Mouse (Mus musculus): ENCODE measurements around the gene She. TPM values are rescaled to one million over a fixed set of nuclear protein-coding genes. Genes with fewer than 3 reads are reported as not detected.
A peak's percentile ranks its signal among the peaks of the same experiment; 100 is the strongest.
"Not testable (repeated sequence)": the region's sequence is repeated elsewhere in the genome, so short reads cannot be mapped to it uniquely, and the experiment has no call there.

The She gene
- total RNA-seq, 1 experiment from 2014 or later = 11.7 TPM

GRCm38 (mm10) chr3:89863276-89863675, 32.1 kb downstream of the She start:
- not testable (repeated sequence) for DNase-seq

- peak; percentile 42 for DNase-seq
Measured at GRCm38 (mm10) chr3:89863716-89864509, 32.7 kb downstream of the She start.

DNA sequence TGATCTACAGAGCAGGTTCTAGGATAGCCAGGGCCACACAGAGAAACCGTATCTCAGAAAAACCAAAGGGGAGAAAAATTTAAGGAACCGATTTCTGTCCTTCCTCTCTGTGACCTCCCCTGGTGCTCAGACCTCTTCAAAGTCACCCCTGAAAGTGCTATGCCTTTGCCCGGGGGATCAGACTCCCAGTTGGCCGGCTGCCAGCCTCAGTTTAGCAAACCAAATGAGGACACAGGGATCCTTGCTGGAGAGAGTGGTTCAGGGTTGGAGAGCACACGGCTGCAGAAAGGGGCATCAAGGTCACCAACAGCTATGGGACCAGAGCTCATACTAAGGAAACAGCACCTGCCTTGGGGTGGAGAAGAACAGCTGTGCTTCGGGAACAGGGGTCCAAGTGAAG, 33.9 kb downstream of the She start:
- no peak for DNase-seq

DNA sequence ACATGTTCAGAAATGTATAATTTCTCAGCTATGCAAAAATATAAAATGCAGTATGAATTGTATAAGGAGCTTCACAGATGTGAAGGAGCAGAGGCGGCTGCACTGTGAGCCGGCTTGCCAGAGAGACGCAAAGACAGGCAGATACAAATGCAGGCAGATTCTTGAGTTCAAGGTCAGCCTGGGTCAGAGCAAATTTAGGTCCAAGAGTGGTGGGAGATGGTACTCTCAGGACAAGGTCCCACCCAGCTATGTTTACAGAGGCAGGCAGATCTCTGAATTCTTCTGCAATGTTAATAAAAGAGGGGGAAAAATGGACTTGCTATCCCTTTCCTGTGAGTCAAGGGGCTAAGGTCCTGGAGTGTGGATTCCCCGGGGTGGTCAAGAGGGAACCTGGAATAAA, 34.6 kb downstream of the She start:
- no peak for DNase-seq

DNA sequence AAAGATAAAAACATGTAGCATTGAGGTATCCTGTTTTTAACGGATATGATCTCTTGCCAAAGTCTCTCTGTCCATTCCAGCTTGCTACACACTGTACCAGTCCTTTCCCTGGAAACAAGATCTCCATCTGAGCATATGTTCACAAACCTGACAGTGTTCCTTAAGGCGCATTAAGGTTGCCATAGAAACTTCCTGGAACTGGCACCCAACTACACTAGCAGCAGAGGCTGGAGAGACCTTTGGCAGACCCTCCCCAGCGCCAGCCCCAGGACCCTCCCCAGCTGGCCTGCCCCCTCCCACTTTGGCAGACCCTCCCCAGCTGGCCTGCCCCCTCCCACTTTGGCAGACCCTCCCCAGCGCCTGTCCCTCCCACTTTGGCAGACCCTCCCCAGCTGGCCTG, 36.5 kb downstream of the She start:
- DNase-seq = no peak

- DNase-seq = peak; percentile 58
Measured at GRCm38 (mm10) chr3:89868357-89868756, 37.2 kb downstream of the She start.

DNA sequence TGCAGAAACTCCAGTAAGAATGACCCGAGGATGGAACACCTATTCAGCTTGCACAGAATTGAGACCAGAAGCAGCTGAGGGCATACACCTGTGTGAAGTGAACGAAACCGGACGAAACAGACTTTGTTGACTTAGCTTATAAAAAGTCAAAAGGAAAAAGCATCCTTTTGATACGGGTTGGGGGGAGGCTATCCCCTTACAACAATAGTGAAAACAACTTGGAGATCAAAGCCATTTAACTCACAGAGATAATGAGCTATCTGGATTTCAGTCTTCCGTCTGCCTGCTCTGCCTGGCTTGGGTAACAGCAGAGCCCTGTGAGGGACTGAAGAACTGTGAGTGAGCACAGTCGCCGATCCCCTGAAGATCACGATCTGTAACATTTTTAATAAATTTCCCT, 37.8 kb downstream of the She start:
- no peak for DNase-seq

DNA sequence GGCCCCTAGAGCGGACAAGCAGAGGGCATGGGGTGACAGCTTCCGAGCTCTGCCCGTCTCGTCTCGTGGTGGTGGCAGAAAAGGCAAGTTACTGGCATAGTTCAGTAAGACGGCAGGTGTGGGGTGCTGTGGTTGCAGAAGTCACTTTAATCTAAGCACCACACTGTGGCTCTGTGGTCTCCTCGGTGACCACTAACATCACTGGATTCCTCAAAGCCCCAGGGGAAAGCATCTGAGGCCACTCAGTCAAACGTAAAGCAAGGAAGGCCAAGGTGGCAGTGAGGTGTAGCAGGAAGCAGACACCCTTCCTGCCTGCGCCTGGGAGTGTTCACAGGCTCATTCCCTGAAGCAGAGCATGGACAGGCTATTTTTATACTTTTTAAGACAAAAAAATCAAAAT, 38.4 kb downstream of the She start:
- DNase-seq = peak; percentile 17

DNA sequence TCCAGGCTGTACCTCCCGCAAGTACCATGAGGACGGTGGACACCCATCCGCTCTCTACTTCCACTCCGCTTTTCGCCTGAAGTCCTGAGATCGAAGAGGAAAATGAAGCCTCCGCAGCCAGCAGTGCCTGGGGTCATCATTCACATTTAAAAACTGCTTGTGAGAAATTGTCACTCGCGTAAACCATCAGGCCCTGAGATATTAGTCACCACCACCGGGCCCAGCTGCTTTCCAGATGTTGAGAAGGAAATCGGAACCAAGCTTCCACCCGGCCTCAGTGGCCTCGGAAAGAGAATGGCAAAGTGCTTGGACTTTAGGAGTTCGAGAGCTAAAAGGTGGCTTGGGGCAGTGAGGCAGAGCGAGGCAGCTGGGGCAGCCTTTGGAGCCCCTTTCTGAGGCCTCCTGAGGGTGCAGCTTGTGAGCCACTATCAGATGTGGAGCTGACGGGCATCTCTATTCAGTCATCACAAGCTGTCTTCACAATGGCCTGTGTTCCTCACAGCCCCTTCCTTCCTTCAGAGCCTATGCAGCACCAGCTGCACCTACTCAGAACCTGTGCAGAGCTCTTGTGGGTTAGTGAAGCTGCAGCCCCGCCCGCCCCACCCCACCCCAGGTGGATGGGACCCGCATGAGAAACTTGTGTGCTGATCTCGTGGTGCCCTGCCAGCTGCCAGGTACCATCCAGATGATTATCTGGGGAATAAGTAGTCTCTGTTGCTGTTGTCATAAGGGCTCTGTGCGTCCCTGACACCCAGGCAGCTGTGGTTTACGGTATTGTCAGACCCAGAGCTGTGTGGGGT, 39.5 kb downstream of the She start:
- DNase-seq = no peak

GRCm38 (mm10) chr3:89871339-89871914, 40.3 kb downstream of the She start:
- no peak for DNase-seq

DNA sequence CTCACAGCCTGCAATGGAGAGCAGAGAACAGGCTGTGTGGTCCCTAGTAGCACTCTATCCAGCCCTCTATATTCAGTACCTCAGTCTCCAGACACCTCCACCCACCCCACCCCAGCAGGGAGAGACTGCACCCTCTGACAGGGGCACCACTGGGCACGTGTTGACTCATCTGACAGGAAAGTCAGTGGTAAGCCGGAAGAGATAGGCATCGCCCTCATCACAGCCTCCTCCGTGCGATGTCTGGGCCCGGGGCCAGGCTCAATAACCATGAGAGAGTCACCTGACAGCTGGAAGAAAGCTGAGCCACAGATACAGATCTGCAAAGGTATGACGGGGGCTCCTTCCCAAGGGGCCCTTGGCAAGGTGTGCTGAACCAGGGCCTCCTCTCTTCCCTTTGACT, 41.0 kb downstream of the She start:
- DNase-seq = peak; percentile 48

DNA sequence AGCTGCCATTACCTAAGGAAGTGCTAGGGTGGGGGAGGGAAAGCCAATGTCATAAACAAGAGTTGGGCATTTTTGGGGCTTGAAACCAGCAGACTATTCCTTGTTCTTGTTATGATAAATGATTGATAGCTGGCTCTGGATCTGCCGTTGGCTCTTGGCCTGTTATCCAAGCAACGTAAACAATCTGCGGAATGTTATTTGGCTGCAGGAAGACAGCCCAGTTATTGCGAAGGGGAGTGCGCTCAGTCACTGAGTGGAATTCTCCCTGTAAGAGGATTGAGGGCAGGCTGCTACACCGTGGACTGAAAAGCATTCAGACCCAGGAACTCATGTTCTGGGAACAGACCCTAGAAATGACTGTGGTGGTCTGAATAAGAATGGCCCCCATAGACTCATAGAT, 41.5 kb downstream of the She start:
- no peak for DNase-seq

- no peak for DNase-seq
Measured at GRCm38 (mm10) chr3:89874076-89874475, 42.9 kb downstream of the She start.

DNA sequence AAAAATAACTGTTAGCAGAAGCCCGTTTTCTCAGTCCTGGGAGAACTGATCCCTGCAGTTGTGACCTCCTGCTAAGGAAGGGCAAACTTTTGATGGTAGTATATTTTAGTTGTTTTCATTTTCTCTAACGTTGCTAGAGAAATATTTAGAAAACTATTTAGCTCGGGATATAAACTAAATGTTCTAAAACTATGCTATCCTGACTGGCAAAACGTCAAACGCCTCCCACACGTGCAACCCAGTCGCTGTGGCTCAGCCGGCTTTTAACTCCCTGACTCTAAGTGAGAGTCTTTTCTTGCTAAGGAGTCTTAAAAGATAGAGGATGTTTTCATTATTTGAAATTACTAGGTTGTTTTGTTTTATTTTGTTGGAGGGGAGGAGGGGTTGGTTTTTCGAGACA, 43.9 kb downstream of the She start:
- DNase-seq = no peak

DNA sequence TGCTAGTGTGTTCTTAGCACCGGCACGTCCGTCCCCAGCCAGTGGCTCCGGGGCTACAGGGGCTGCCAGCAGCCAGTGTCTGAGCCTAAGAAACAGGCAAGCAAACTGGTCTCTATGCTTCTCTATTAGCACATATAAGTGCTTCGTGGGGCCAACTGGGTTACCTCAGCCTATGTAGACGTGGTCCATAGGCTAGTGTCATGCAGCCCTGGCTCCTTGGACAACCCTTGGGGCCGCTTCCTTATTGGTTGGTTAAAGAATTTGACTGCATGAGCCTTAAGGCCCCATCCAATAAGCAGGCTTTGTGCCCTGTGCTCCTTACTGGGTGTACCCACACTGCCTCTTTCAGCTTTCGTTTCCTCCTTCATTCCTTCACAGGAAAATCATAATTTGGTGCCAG, 44.6 kb downstream of the She start:
- DNase-seq = no peak

DNA sequence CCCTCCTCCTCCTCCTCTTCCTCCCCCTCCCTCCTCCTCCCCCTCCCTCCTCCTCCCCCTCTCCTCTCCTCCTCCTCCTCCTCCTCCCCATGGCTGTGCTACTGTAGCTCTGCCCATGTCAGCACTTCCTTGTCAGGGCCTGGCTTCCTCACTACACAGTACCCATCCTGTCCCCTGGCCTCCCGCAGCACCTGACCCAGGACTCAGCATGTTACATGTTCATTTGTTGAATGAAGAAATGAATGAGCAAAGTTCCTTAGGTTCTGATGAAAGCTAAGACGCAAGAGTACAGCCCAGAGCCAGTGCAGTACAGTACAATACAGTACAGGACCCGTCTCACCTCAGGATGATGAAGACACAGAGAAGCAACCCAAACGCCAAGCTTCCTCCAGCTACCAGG, 45.3 kb downstream of the She start:
- no peak for DNase-seq

DNA sequence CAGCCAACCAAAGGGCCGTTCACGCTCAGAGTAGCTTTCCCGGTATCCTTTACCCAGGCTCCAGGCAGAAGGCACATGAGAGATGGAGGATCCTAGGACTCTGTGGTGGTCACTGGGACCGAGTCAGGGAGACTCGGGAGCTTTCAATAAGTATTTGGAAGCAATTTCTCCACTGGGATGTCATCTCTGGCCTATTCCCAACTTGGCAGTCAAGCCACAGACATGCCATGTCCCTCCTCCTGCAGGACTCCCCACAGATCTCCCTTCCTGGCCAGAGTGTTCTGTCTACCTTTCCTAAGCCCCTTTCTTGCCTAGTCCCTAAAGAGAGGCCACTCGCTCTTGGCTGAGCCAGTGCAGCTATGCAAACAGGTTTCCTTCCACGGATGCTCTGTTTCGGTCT, 46.0 kb downstream of the She start:
- no peak for DNase-seq

DNA sequence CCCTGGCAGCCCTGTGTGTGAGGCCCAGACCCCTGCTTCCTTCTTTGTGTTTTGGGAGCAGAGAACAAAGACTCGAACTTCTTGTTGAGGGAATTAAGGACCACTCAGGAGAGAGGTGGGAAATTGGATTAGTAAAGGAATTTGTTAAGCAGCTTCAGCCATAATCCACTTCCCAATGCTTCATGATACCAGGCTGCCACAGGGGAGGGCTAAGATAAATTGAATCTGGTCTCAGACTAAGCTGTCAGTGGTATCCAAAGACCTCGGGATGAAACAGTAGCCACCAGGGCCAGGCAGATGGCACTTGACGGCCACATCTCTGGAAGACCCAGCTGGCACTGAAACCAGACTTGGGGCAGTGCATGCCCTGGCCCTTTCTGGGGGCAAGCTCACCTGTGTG, 47.3 kb downstream of the She start:
- DNase-seq = no peak

DNA sequence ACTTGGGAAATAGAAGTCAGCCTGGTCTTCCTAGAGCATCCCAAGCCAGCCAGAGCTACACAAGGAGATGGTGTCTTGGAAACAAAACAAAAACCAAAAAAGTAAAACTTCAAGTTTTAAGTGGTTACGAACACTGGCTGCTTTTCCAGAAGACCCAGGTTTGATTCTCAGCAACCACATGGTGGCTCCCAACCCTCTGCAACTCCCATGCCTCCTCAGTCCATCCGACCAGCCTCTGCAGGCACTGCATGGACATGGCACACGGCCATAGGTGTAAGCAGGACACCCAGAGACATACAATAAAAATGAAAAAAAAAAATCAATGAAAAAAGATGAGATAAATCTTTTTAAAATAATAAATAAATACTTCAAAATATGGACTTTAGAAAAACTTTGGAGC, 48.2 kb downstream of the She start:
- DNase-seq = no peak

- DNase-seq = peak; percentile 37
Measured at GRCm38 (mm10) chr3:89880036-89880851, 49.1 kb downstream of the She start.

- DNase-seq = no peak
Measured at GRCm38 (mm10) chr3:89882556-89883181, 51.5 kb downstream of the She start.

DNA sequence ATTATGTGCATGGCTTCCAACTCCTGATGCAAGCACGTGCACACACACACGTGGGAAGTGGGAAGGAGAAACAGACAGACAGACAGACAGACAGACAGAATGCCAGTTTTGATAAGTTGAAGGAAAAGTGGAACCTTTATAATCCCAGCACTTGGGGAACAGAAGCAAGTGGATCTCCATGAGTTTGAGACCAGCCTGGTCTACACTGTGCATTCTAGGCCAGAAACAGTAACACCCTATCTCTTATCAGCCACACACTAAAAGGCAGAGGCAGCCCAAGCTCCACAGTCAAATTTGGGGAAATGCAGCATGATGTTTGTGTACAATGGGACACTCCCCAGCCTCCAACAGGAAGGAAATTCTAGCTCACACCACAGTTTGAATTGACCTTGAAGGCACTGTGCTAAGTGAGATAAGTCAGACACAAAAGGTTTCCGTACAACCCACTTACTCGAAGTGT, 52.4 kb downstream of the She start:
- no peak for DNase-seq

Data from adrenal gland, postnatal 14 days (tissue).